Mouse (Mus musculus): ENCODE data around the gene Upk3b. TPM values are rescaled to one million over a fixed set of nuclear protein-coding genes. Genes with fewer than 3 reads are reported as not detected.
"Not testable (repeated sequence)": the region's sequence is repeated elsewhere in the genome, so short reads cannot be mapped to it uniquely, and the experiment has no call there.

The Upk3b gene
- polyA plus RNA-seq, 1 experiment from 2014 or later: 0.85 TPM

DNA sequence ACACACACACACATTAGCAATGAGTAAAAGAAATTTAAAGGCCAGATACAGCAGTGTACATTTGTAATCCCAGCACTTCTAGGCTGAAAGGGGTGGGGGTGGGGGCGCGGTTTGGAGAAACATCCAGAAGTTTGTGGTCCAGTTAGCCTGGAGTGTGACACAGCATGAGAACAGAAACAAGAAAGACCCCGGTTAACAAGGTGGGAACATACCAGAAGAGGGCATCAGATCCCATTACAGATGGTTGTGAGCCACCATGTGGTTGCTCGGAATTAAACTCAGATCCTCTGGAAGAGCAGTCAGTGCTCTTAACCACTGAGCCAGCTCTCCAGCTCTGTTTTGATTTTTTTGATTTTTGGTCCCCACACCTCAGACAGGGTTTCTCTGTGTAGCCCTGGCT lies 17.8 kb downstream of the Upk3b start:
- ATAC-seq (ENCODE audit: low FRiP score, low TSS enrichment): no peak
- no peak overlapping the region for H3K27ac ChIP-seq (ENCODE audit: low read depth, low read length)
- no peak overlapping the region for H3K9ac ChIP-seq (ENCODE audit: low read depth, low read length)
- H3K4me3 ChIP-seq (ENCODE audit: low read length): no peak overlapping the region
- H3K4me1 ChIP-seq (ENCODE audit: control insufficient read depth, insufficient read depth, low read length): peaks cover 19% of the 10 kb centered on the region
- H3K9me3 ChIP-seq (ENCODE audit: control insufficient read depth, low read length): no peaks in the 10 kb centered on the region
- WGBS: 49% methylated on average over 4 of the region's 4 CpGs
- no peak overlapping the region for H3K4me2 ChIP-seq (replicated peaks; ENCODE audit: low read depth, low read length)
- no peaks in the 10 kb centered on the region for H3K36me3 ChIP-seq (ENCODE audit: control insufficient read depth, insufficient read depth, low read length)
- H3K27me3 ChIP-seq (ENCODE audit: control insufficient read depth, insufficient read depth, low read length): no peaks in the 10 kb centered on the region

DNA sequence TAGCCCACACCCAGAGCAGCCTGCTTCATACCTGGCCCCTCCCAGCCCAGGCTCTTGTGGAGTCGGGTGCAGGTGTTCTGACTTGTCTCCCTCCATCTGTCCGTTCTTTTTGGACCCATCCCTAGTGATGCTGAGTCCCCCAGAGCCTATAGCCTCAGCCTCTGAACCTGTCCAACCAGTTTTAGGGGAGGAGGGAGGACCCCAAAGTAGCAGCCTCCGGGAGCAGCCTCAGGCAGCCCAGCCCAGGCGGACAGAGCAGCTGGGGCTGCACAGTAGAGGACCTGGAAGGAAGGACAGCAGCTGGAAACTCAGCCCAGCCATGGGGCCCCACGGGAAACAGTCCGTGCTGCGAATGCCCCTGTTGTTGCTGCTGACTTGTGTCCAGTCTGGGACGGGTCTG lies 18.8 kb downstream of the Upk3b start:
- Histone ChIP-seq H3K4me1 (ENCODE audit: control insufficient read depth, insufficient read depth, low read length) (peaks cover 11% of the 10 kb centered on the region), H3K9me3 (ENCODE audit: control insufficient read depth, low read length) (no peaks in the 10 kb centered on the region), H3K27me3 (ENCODE audit: control insufficient read depth, insufficient read depth, low read length) (no peaks in the 10 kb centered on the region), H3K36me3 (ENCODE audit: control insufficient read depth, insufficient read depth, low read length) (no peaks in the 10 kb centered on the region), H3K27ac (ENCODE audit: low read depth, low read length) (no peak overlapping the region), H3K9ac (ENCODE audit: low read depth, low read length) (no peak overlapping the region), H3K4me2 (replicated peaks; ENCODE audit: low read depth, low read length) (no peak overlapping the region), H3K4me3 (ENCODE audit: low read length) (no peak overlapping the region)
- ATAC-seq (ENCODE audit: low FRiP score, low TSS enrichment): no peak
- WGBS: 18% methylated on average over 8 of the region's 8 CpGs

GRCm38 (mm10) chr5:136061567-136061966 lies 23.3 kb downstream of the Upk3b start:
- ATAC-seq (ENCODE audit: low FRiP score, low TSS enrichment): peak; percentile 61
- 12% methylated on average over 12 of the region's 12 CpGs for WGBS

GRCm38 (mm10) chr5:136063920-136064319 lies 25.6 kb downstream of the Upk3b start:
- no peak overlapping the region for H3K9ac ChIP-seq (ENCODE audit: low read depth, low read length)
- WGBS: 92% methylated on average over 10 of the region's 10 CpGs

More at GRCm38 (mm10) chr5:136061567-136061966, 23.3 kb downstream of the Upk3b start:
- Histone ChIP-seq H3K9ac (ENCODE audit: low read depth, low read length) (no peak overlapping the region), H3K4me2 (replicated peaks; ENCODE audit: low read depth, low read length) (no peak overlapping the region), H3K9me3 (ENCODE audit: control insufficient read depth, low read length) (no peaks in the 10 kb centered on the region), H3K36me3 (ENCODE audit: control insufficient read depth, insufficient read depth, low read length) (no peaks in the 10 kb centered on the region), H3K4me3 (ENCODE audit: low read length) (no peak overlapping the region), H3K4me1 (ENCODE audit: control insufficient read depth, insufficient read depth, low read length) (peaks cover 8% of the 10 kb centered on the region; the same call in 1 of the 2 replicates), H3K27me3 (ENCODE audit: control insufficient read depth, insufficient read depth, low read length) (no peaks in the 10 kb centered on the region), H3K27ac (ENCODE audit: low read depth, low read length) (no peak overlapping the region)

GRCm38 (mm10) chr5:136066404-136067148 lies 28.3 kb downstream of the Upk3b start:
- not testable (repeated sequence) for H3K27me3 ChIP-seq (ENCODE audit: control insufficient read depth, insufficient read depth, low read length); H3K27ac ChIP-seq (ENCODE audit: low read depth, low read length); H3K4me2 ChIP-seq (replicated peaks; ENCODE audit: low read depth, low read length); ATAC-seq (ENCODE audit: low FRiP score, low TSS enrichment); H3K36me3 ChIP-seq (ENCODE audit: control insufficient read depth, insufficient read depth, low read length); H3K4me1 ChIP-seq (ENCODE audit: control insufficient read depth, insufficient read depth, low read length); H3K4me3 ChIP-seq (ENCODE audit: low read length); H3K9ac ChIP-seq (ENCODE audit: low read depth, low read length); H3K9me3 ChIP-seq (ENCODE audit: control insufficient read depth, low read length)
- WGBS: 66% methylated on average over 11 of the region's 11 CpGs

More at GRCm38 (mm10) chr5:136063920-136064319, 25.6 kb downstream of the Upk3b start:
- H3K4me1 ChIP-seq (ENCODE audit: control insufficient read depth, insufficient read depth, low read length): no peaks in the 10 kb centered on the region
- no peak overlapping the region for H3K4me3 ChIP-seq (ENCODE audit: low read length)
- H3K4me2 ChIP-seq (replicated peaks; ENCODE audit: low read depth, low read length): no peak overlapping the region
- H3K27me3 ChIP-seq (ENCODE audit: control insufficient read depth, insufficient read depth, low read length): no peaks in the 10 kb centered on the region
- no peaks in the 10 kb centered on the region for H3K36me3 ChIP-seq (ENCODE audit: control insufficient read depth, insufficient read depth, low read length)
- no peak for ATAC-seq (ENCODE audit: low FRiP score, low TSS enrichment)
- H3K27ac ChIP-seq (ENCODE audit: low read depth, low read length): no peak overlapping the region
- no peaks in the 10 kb centered on the region for H3K9me3 ChIP-seq (ENCODE audit: control insufficient read depth, low read length)

DNA sequence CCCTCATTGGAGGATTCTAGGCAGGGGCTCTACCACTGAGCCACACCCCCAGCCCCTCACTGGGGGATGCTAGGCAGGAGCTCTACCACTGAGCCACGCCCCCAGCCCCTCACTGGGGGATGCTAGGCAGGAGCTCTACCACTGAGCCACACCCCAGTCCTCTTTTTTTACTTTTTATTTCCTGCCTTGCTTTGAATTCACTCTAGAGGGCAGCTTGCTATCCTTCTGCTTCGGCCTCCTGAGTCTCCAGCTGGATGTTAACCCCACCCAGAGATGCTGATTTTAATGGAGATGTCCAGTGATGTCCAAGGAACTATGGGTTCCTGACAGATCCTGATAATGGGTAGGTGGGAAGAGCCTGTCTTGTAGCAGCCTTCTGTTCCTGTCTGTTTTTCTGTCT lies 31.1 kb downstream of the Upk3b start:
- 76% methylated on average over 2 of the region's 2 CpGs for WGBS
- Histone ChIP-seq H3K4me3 (ENCODE audit: low read length) (no peak overlapping the region), H3K9me3 (ENCODE audit: control insufficient read depth, low read length) (no peaks in the 10 kb centered on the region), H3K9ac (ENCODE audit: low read depth, low read length) (no peak overlapping the region), H3K36me3 (ENCODE audit: control insufficient read depth, insufficient read depth, low read length) (no peaks in the 10 kb centered on the region), H3K27ac (ENCODE audit: low read depth, low read length) (no peak overlapping the region), H3K4me2 (replicated peaks; ENCODE audit: low read depth, low read length) (no peak overlapping the region), H3K4me1 (ENCODE audit: control insufficient read depth, insufficient read depth, low read length) (no peaks in the 10 kb centered on the region), H3K27me3 (ENCODE audit: control insufficient read depth, insufficient read depth, low read length) (no peaks in the 10 kb centered on the region)
- no peak for ATAC-seq (ENCODE audit: low FRiP score, low TSS enrichment)

DNA sequence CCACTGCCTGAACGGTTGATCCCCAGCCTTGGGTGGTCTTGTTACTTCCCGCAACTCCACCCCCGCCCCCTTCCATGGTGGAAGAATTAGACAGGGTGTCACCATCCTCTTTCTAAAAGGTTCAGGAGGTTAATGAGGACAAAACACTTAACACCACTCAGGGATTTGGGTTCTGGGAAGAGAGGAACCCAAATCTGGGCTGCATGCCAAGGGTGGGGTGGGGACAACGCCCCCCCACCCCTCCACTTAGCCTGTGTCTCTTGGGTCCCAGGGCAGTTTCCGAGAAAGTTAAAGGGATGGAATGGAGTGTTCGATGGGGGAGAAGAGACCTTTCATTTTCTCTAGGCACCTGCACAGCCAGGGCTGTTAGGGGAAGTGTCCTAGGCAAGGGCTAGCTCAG lies 34.8 kb downstream of the Upk3b start:
- no peaks in the 10 kb centered on the region for H3K9me3 ChIP-seq (ENCODE audit: control insufficient read depth, low read length)
- no peak for ATAC-seq (ENCODE audit: low FRiP score, low TSS enrichment)
- no peak overlapping the region for H3K4me3 ChIP-seq (ENCODE audit: low read length)
- no peak overlapping the region for H3K9ac ChIP-seq (ENCODE audit: low read depth, low read length)
- H3K4me1 ChIP-seq (ENCODE audit: control insufficient read depth, insufficient read depth, low read length): no peaks in the 10 kb centered on the region
- no peaks in the 10 kb centered on the region for H3K36me3 ChIP-seq (ENCODE audit: control insufficient read depth, insufficient read depth, low read length)
- 41% methylated on average over 6 of the region's 6 CpGs for WGBS
- no peak overlapping the region for H3K27ac ChIP-seq (ENCODE audit: low read depth, low read length)
- no peaks in the 10 kb centered on the region for H3K27me3 ChIP-seq (ENCODE audit: control insufficient read depth, insufficient read depth, low read length)
- no peak overlapping the region for H3K4me2 ChIP-seq (replicated peaks; ENCODE audit: low read depth, low read length)

GRCm38 (mm10) chr5:136073526-136073925 lies 35.2 kb downstream of the Upk3b start:
- H3K4me1 ChIP-seq (ENCODE audit: control insufficient read depth, insufficient read depth, low read length): no peaks in the 10 kb centered on the region
- H3K27me3 ChIP-seq (ENCODE audit: control insufficient read depth, insufficient read depth, low read length): no peaks in the 10 kb centered on the region
- H3K4me3 ChIP-seq (ENCODE audit: low read length): no peak overlapping the region
- no peak overlapping the region for H3K9ac ChIP-seq (ENCODE audit: low read depth, low read length)
- 68% methylated on average over 11 of the region's 11 CpGs for WGBS
- no peak overlapping the region for H3K27ac ChIP-seq (ENCODE audit: low read depth, low read length)
- no peaks in the 10 kb centered on the region for H3K9me3 ChIP-seq (ENCODE audit: control insufficient read depth, low read length)
- no peak overlapping the region for H3K4me2 ChIP-seq (replicated peaks; ENCODE audit: low read depth, low read length)
- ATAC-seq (ENCODE audit: low FRiP score, low TSS enrichment): no peak
- H3K36me3 ChIP-seq (ENCODE audit: control insufficient read depth, insufficient read depth, low read length): no peaks in the 10 kb centered on the region

DNA sequence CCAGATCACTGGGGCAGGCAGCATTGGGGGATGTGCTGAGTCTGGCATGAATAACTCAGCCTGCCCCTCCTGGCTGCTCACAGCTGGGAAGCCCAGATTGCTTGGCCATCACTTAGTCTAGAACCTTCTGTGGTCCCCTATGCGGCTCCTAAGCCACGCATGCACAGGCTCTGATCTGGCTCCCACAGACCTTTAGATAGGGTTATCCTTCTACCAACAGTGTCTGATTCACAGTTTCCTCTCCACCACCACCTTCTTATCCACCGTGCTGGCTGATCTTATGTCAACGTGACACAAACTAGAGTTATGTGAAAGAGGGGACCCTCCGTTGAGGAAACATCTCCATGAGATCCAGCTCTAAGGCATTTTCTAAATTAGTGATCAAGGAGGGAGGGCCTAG lies 36.8 kb downstream of the Upk3b start:
- ATAC-seq (ENCODE audit: low FRiP score, low TSS enrichment): no peak
- no peaks in the 10 kb centered on the region for H3K9me3 ChIP-seq (ENCODE audit: control insufficient read depth, low read length)
- H3K27ac ChIP-seq (ENCODE audit: low read depth, low read length): no peak overlapping the region
- WGBS: 88% methylated on average over 5 of the region's 5 CpGs
- no peak overlapping the region for H3K9ac ChIP-seq (ENCODE audit: low read depth, low read length)
- H3K4me2 ChIP-seq (replicated peaks; ENCODE audit: low read depth, low read length): no peak overlapping the region
- no peak overlapping the region for H3K4me3 ChIP-seq (ENCODE audit: low read length)
- no peaks in the 10 kb centered on the region for H3K4me1 ChIP-seq (ENCODE audit: control insufficient read depth, insufficient read depth, low read length)
- no peaks in the 10 kb centered on the region for H3K36me3 ChIP-seq (ENCODE audit: control insufficient read depth, insufficient read depth, low read length)
- H3K27me3 ChIP-seq (ENCODE audit: control insufficient read depth, insufficient read depth, low read length): no peaks in the 10 kb centered on the region
